Mouse (Mus musculus) thymus, adult 2 months (tissue): Measurements from ENCODE around the gene Atrnl1.

ENCODE experiments used
- CTCF ChIP-seq: fragments of 200-500 bp; IDR thresholded peaks from 2 replicates; pipeline ENCODE4 v1.5.1; 2012; ENCODE audit warnings: mild to moderate bottlenecking, control low read depth, low read length, moderate library complexity, borderline replicate concordance; ENCODE audit not compliant: control insufficient read depth, poor library complexity, insufficient read depth; ENCODE audit errors: extremely low read depth
- POLR2A ChIP-seq: fragments of 200-500 bp; IDR thresholded peaks from 2 replicates; pipeline ENCODE4 v1.6.1; 2012; ENCODE audit warnings: mild to moderate bottlenecking, low read length, control low read depth, moderate library complexity; ENCODE audit not compliant: control insufficient read depth, poor library complexity, insufficient read depth; ENCODE audit errors: extremely low read depth

- TF ChIP-seq CTCF (no peak), POLR2A (no peak)
Observed at GRCm38 (mm10) chr19:57926164-57926860, 315.5 kb downstream of the Atrnl1 start.
